ENCODE assay signal across 8 mouse cellular contexts in the genomic region with DNA sequence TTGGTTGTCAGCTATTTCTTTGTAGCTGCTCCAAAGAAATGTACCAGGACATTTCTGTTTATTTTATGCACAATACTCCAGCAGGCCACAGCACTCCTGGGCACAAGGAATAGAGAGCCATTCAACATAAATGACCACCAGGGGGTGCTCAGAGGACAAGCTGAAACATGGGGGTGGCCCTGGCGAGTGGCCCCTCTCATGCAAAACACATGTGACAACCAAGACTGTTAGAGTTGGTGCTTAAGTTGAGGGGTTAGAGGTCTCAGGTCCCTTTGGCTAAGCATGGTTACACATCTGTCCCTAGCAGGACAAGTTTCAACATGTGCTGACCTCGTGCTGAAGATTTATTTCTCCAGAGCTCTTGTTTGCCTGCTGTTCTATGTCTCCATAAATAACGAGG.
A peak's percentile ranks its signal among the peaks of the same experiment; 100 is the strongest.
DNase-seq lines count a peak whose midpoint lies in the region; ATAC-seq and TF ChIP-seq lines count a peak whose summit lies in the region.

No protein-coding gene starts in this region.

- H3K36me3 ChIP-seq in liver, embryonic 14.5 days (replicated peaks; ENCODE audit: control insufficient read depth, insufficient read depth, low read depth) = no peaks in the 10 kb centered on the region
- no peaks in the 10 kb centered on the region for H3K36me3 ChIP-seq in limb, embryonic 10.5 days
- no peaks in the 10 kb centered on the region for H3K36me3 ChIP-seq in midbrain, embryonic 14.5 days (ENCODE audit: control insufficient read depth, insufficient read depth, low read length)

- H3K9ac ChIP-seq in liver, embryonic 14.5 days (replicated peaks) = no peak overlapping the region
- H3K9ac ChIP-seq in midbrain, embryonic 14.5 days (replicated peaks; ENCODE audit: low read length) = no peak overlapping the region

- H3K27ac ChIP-seq in liver, embryonic 14.5 days = no peak overlapping the region
- no peak overlapping the region for H3K27ac ChIP-seq in limb, embryonic 10.5 days
- H3K27ac ChIP-seq in midbrain, embryonic 14.5 days (replicated peaks; ENCODE audit: low read depth, low read length) = no peak overlapping the region

- 34% methylated on average over 3 of the region's 3 CpGs for WGBS in liver, embryonic 14.5 days (ENCODE audit: insufficient replicate concordance)
- 41% methylated on average over 3 of the region's 3 CpGs for WGBS in limb, embryonic 10.5 days
- WGBS in midbrain, embryonic 14.5 days = 55% methylated on average over 3 of the region's 3 CpGs

- H3K9me3 ChIP-seq in liver, embryonic 14.5 days (ENCODE audit: control insufficient read depth, low read length) = no peaks in the 10 kb centered on the region
- no peaks in the 10 kb centered on the region for H3K9me3 ChIP-seq in limb, embryonic 10.5 days (replicated peaks)
- H3K9me3 ChIP-seq in midbrain, embryonic 14.5 days (ENCODE audit: control insufficient read depth, low read length) = no peaks in the 10 kb centered on the region

- ATAC-seq in liver, embryonic 14.5 days (ENCODE audit: insufficient read depth) = no peak
- peak; percentile 44 for ATAC-seq in Patski
- no peak for ATAC-seq in midbrain, embryonic 14.5 days (ENCODE audit: low FRiP score, low TSS enrichment)

- peak; percentile 57 for TF ChIP-seq CTCF in liver, embryonic 14.5 days (IDR thresholded peaks at IDR 0.05; ENCODE audit: low read depth)
- peak; percentile 76 for TF ChIP-seq CTCF in Patski (IDR thresholded peaks at IDR 0.05)

- H3K4me1 ChIP-seq in liver, embryonic 14.5 days (replicated peaks; ENCODE audit: control insufficient read depth in 2 of 2, insufficient read depth in 2 of 2, low read length in 1 of 2) = no peaks in the 10 kb centered on the region
- peaks cover 15% of the 10 kb centered on the region for H3K4me1 ChIP-seq in limb, embryonic 10.5 days
- H3K4me1 ChIP-seq in midbrain, embryonic 14.5 days (ENCODE audit: control insufficient read depth, insufficient read depth, low read length) = no peaks in the 10 kb centered on the region

- no peak for TF ChIP-seq EP300 in liver, embryonic 14.5 days (IDR thresholded peaks at IDR 0.05; ENCODE audit: low read depth)

- no peaks in the 10 kb centered on the region for H3K27me3 ChIP-seq in liver, embryonic 14.5 days (ENCODE audit: control insufficient read depth, insufficient read depth, low read length)
- H3K27me3 ChIP-seq in Patski = peaks cover 4% of the 10 kb centered on the region
- no peaks in the 10 kb centered on the region for H3K27me3 ChIP-seq in limb, embryonic 10.5 days (ENCODE audit: low read depth, poor library complexity, severe bottlenecking)
- H3K27me3 ChIP-seq in midbrain, embryonic 14.5 days (ENCODE audit: control insufficient read depth, insufficient read depth, low read length) = no peaks in the 10 kb centered on the region

- no peak overlapping the region for H3K4me3 ChIP-seq in liver, embryonic 14.5 days (ENCODE audit: insufficient read depth in 1 of 2, low read depth in 2 of 2, low read length in 2 of 2)
- no peak overlapping the region for H3K4me3 ChIP-seq in limb, embryonic 10.5 days
- H3K4me3 ChIP-seq in midbrain, embryonic 14.5 days (replicated peaks; ENCODE audit: low read depth, low read length) = no peak overlapping the region

- H3K4me2 ChIP-seq in liver, embryonic 14.5 days (ENCODE audit: low read depth) = no peak overlapping the region
- H3K4me2 ChIP-seq in midbrain, embryonic 14.5 days (ENCODE audit: low read length) = no peak overlapping the region

- POLR2A ChIA-PET in Patski (lab: Charles Lee) = no interaction called here

- in situ Hi-C loops in Patski (cut with MboI; ENCODE audit: low pct_unique_long_range_greater_than_20kb) = no loop called here

- CTCF ChIA-PET in Patski (lab: Charles Lee) = interaction anchor here (0.7 to 1.4 kb wide), 9 partner anchors 9 to 198 kb away, joined by 3 to 4 read pairs (median 3); no protein-coding TSS in a partner anchor

- DNase-seq in liver, embryonic 14.5 days (ENCODE audit: low read depth in 3 of 3, low spot score in 3 of 3) = no peak
- DNase-seq in liver (no peak), Patski (ENCODE audit: low read depth, low spot score) (no peak)
- peak; percentile 51 for DNase-seq in embryo, embryonic 10 days (ENCODE audit: low spot score)
- DNase-seq in limb, embryonic 10.5 days (ENCODE audit: low spot score) = peak; percentile 58
- peak; percentile 67 for DNase-seq in thymus, postnatal 0 days (ENCODE audit: low spot score)
- DNase-seq in midbrain, embryonic 14.5 days = no peak
- DNase-seq in urinary bladder, postnatal 25 days (ENCODE audit: low spot score) = no peak

Comparison
In these comparisons a context has a peak if more than half of its experiments do, and no peak if none do; other contexts are left out.
1. DNase-seq: peak in embryo, embryonic 10 days (single experiment), limb, embryonic 10.5 days (single experiment) and thymus, postnatal 0 days (single experiment); none in liver, embryonic 14.5 days (0 of 3), liver (single experiment), Patski (single experiment), midbrain, embryonic 14.5 days (single experiment) and urinary bladder, postnatal 25 days (single experiment).